Mouse (Mus musculus): Measurements from ENCODE around the gene Elovl6.

GRCm38 (mm10) chr3:129552370-129552769 lies 20.2 kb downstream of the Elovl6 start:
- TF ChIP-seq TAL1 (IDR thresholded peaks at IDR 0.05; ENCODE audit: low read length) = no peak
- no peak for TF ChIP-seq GATA1 (IDR thresholded peaks at IDR 0.05; ENCODE audit: low read length)

All from erythroblast, embryonic 14.5 days (primary cell).